Mouse (Mus musculus): Measurements from ENCODE around the gene Cep85l. TPM values are rescaled to one million over a fixed set of nuclear protein-coding genes. Genes with fewer than 3 reads are reported as not detected.

Gene Cep85l
- polyA plus RNA-seq, 1 experiment from 2014 or later = 5.6 TPM

- ATAC-seq = no peak
- no peaks in the 10 kb centered on the region for H3K36me3 ChIP-seq
- WGBS = 72% methylated on average over 6 of the region's 6 CpGs
- H3K9me3 ChIP-seq = no peaks in the 10 kb centered on the region
- no peak overlapping the region for H3K27ac ChIP-seq
- H3K4me3 ChIP-seq (replicated peaks) = no peak overlapping the region
- no peak overlapping the region for H3K9ac ChIP-seq (replicated peaks)
- no peak overlapping the region for H3K4me2 ChIP-seq (replicated peaks)
- H3K27me3 ChIP-seq = no peaks in the 10 kb centered on the region
- H3K4me1 ChIP-seq (replicated peaks) = no peaks in the 10 kb centered on the region
Observed at GRCm38 (mm10) chr10:53235381-53235780, 144.4 kb downstream of the Cep85l start.

DNA sequence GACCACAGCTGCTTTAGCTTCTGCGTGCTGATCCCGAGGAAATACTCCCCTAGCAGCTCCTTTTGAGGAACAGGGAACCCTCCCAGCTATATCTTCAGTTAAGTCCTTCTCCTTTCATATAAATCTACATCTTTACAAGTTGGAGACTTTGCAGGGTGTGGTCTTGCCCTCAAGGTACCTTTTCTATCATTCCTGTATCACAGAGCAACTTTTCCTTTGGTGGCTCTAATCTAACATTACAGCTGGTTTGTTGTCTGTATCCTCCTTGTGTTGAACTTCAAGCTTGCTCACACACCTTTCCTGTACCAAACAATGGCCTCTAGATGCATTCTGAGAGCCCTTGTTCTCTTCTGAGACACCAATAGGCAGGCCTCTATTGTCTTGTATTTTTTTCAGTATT, 145.1 kb downstream of the Cep85l start:
- Histone ChIP-seq H3K27ac (no peak overlapping the region), H3K36me3 (no peaks in the 10 kb centered on the region), H3K9ac (replicated peaks) (no peak overlapping the region), H3K4me2 (replicated peaks) (no peak overlapping the region), H3K9me3 (no peaks in the 10 kb centered on the region), H3K4me1 (replicated peaks) (no peaks in the 10 kb centered on the region), H3K4me3 (replicated peaks) (no peak overlapping the region), H3K27me3 (no peaks in the 10 kb centered on the region)
- no peak for ATAC-seq
- WGBS = 97% methylated on average over 2 of the region's 2 CpGs

GRCm38 (mm10) chr10:53234086-53234613, 145.6 kb downstream of the Cep85l start:
- H3K9ac ChIP-seq (replicated peaks) = no peak overlapping the region
- no peak overlapping the region for H3K4me3 ChIP-seq (replicated peaks)
- ATAC-seq = no peak

DNA sequence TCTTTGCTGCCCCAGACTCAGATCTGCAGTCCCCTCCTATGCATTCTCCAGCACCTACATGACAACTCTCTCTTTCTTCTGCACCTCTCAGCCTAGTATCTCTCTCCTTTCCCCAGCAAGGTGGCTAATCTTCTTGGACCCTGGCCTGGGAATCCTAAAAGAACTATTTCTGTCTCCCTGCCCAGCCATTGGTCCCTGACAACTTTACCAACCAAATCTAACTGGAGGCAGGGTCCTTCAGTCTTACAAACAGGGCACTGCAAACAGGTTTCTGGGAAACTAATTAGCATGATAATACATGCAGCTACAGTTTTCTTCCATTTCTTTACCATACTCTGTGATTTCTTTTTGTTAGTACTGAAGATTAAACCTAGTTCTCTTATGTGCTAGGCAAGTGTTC, 148.9 kb downstream of the Cep85l start:
- no peak overlapping the region for H3K27ac ChIP-seq
- H3K4me2 ChIP-seq (replicated peaks) = no peak overlapping the region
- H3K36me3 ChIP-seq = no peaks in the 10 kb centered on the region
- H3K9me3 ChIP-seq = no peaks in the 10 kb centered on the region
- no peak overlapping the region for H3K4me3 ChIP-seq (replicated peaks)
- no peak for ATAC-seq
- H3K27me3 ChIP-seq = no peaks in the 10 kb centered on the region
- no peaks in the 10 kb centered on the region for H3K4me1 ChIP-seq (replicated peaks)
- H3K9ac ChIP-seq (replicated peaks) = no peak overlapping the region

More at GRCm38 (mm10) chr10:53234086-53234613, 145.6 kb downstream of the Cep85l start:
- Histone ChIP-seq H3K27me3 (no peaks in the 10 kb centered on the region), H3K4me1 (replicated peaks) (no peaks in the 10 kb centered on the region), H3K36me3 (no peaks in the 10 kb centered on the region), H3K27ac (no peak overlapping the region), H3K9me3 (no peaks in the 10 kb centered on the region), H3K4me2 (replicated peaks) (no peak overlapping the region)
- 72% methylated on average over 2 of the region's 2 CpGs for WGBS

- Histone ChIP-seq H3K36me3 (no peaks in the 10 kb centered on the region), H3K9ac (replicated peaks) (no peak overlapping the region), H3K4me3 (replicated peaks) (no peak overlapping the region), H3K27me3 (no peaks in the 10 kb centered on the region), H3K4me1 (replicated peaks) (no peaks in the 10 kb centered on the region), H3K9me3 (no peaks in the 10 kb centered on the region), H3K4me2 (replicated peaks) (no peak overlapping the region), H3K27ac (no peak overlapping the region)
- no peak for ATAC-seq
- WGBS = 64% methylated on average over 2 of the region's 2 CpGs
Observed at GRCm38 (mm10) chr10:53229190-53229589, 150.6 kb downstream of the Cep85l start.

Other genes with a start within 250 kb of the Cep85l start
- 1.0 and 1.5 TPM in 2 replicates for gene Pln, start 42.3 kb downstream of the Cep85l start, polyA plus RNA-seq (2015; fragmentation: Nextera tagmentation; extraction: Ambion mirVana)
- gene Asf1a, start 216.8 kb upstream of the Cep85l start, polyA plus RNA-seq (2015; fragmentation: Nextera tagmentation; extraction: Ambion mirVana) = 112 and 113 TPM in 2 replicates